Mouse (Mus musculus): ENCODE measurements around the gene Nfkbia.

GRCm38 (mm10) chr12:55495902-55496605 lies 3.6 kb upstream of the Nfkbia start:
- no peak for TF ChIP-seq CTCF (IDR thresholded peaks at IDR 0.05; ENCODE audit: insufficient read depth, low read length)
- TF ChIP-seq POLR2A (IDR thresholded peaks at IDR 0.05; ENCODE audit: borderline replicate concordance, extremely low read depth, low read depth, low read length) = no peak

All from lung, adult 2 months (tissue).